Mouse (Mus musculus) MEL (cell line): ENCODE data around the gene Haus7. TPM values are rescaled to one million over a fixed set of nuclear protein-coding genes. Genes with fewer than 3 reads are reported as not detected.

Experiments
- DNase-seq: peaks from one replicate; pipeline ENCODE4 v3.0.0; 2011; ENCODE audit warnings: low read depth, low spot score
- H3K27ac ChIP-seq: 2 replicates; pipeline ENCODE4 v1.5.1; 2012; ENCODE audit warnings: low read depth, mild to moderate bottlenecking, control low read depth, low read length, moderate library complexity; ENCODE audit not compliant: control insufficient read depth
- H3K27me3 ChIP-seq, 2 experiments: fragments of 150-350 bp in 1 of 2; sonication (generic) in 1 of 2; 2 replicates each; pipeline ENCODE4 v1.6.1; 2012; ENCODE audit warnings: low read length in 2 of 2, mild to moderate bottlenecking in 2 of 2, improper control_type of control experiment in 1 of 2, moderate library complexity in 1 of 2; ENCODE audit not compliant: insufficient read depth in 2 of 2, control insufficient read depth in 1 of 2
- H3K36me3 ChIP-seq, 2 experiments: 2 replicates each; pipeline ENCODE4 v1.6.1; 2012 to 2014; ENCODE audit warnings: low read length in 2 of 2, improper control_type of control experiment in 1 of 2, inconsistent platforms in 1 of 2, mild to moderate bottlenecking in 1 of 2; ENCODE audit not compliant: insufficient read depth in 2 of 2, control insufficient read depth in 1 of 2
- H3K4me1 ChIP-seq, 2 experiments: fragments of 150-350 bp in 1 of 2; sonication (generic) in 1 of 2; 2 replicates each; pipeline ENCODE4 v1.6.1; 2012; ENCODE audit warnings: low read length in 2 of 2, improper control_type of control experiment in 1 of 2, mild to moderate bottlenecking in 1 of 2; ENCODE audit not compliant: insufficient read depth in 2 of 2, control insufficient read depth in 1 of 2
- H3K4me3 ChIP-seq, 2 experiments: fragments of 150-350 bp in 1 of 2; sonication (generic) in 1 of 2; 2 replicates each; pipeline ENCODE4 v1.5.1; 2012; ENCODE audit warnings: low read depth in 2 of 2, low read length in 2 of 2, mild to moderate bottlenecking in 2 of 2, moderate library complexity in 2 of 2, control low read depth in 1 of 2, improper control_type of control experiment in 1 of 2; ENCODE audit not compliant: control insufficient read depth in 1 of 2, insufficient read depth in 1 of 2
- H3K79me2 ChIP-seq: 2 replicates; pipeline ENCODE4 v1.6.1; 2012; ENCODE audit warnings: mild to moderate bottlenecking, low read length, moderate library complexity; ENCODE audit not compliant: control insufficient read depth, poor library complexity, insufficient read depth
- H3K9ac ChIP-seq: 2 replicates; pipeline ENCODE4 v1.6.1; 2012; ENCODE audit warnings: low read depth, mild to moderate bottlenecking, control low read depth, low read length, moderate library complexity; ENCODE audit not compliant: control insufficient read depth, poor library complexity, severe bottlenecking
- H3K9me3 ChIP-seq: fragments of 150-350 bp; sonication (generic); replicated peaks from 2 replicates; pipeline ENCODE4 v1.6.1; 2012; ENCODE audit warnings: mild to moderate bottlenecking, low read length, improper control_type of control experiment, moderate library complexity; ENCODE audit not compliant: insufficient read depth
- BHLHE40 ChIP-seq: IDR thresholded peaks from 2 replicates; pipeline ENCODE4 v1.6.1; 2012; ENCODE audit warnings: low read depth, mild to moderate bottlenecking, inconsistent platforms, low read length, improper control_type of control experiment, borderline replicate concordance
- CHD2 ChIP-seq: IDR thresholded peaks from 2 replicates; pipeline ENCODE4 v1.6.1; 2011; ENCODE audit warnings: low read length, improper control_type of control experiment
- ELF1 ChIP-seq: IDR thresholded peaks from 2 replicates; pipeline ENCODE4 v1.6.1; 2014; ENCODE audit warnings: low read depth, mild to moderate bottlenecking, inconsistent platforms, low read length, improper control_type of control experiment, moderate library complexity
- EP300 ChIP-seq, 2 experiments: IDR thresholded peaks; 2 replicates each; pipeline ENCODE4 v1.6.1; 2011; ENCODE audit warnings: improper control_type of control experiment in 2 of 2, low read length in 2 of 2, low read depth in 1 of 2, mild to moderate bottlenecking in 1 of 2
- KAT2A ChIP-seq: conservative IDR thresholded peaks from 2 replicates; pipeline ENCODE4 v1.6.1; 2012; ENCODE audit warnings: low read depth, low read length, improper control_type of control experiment, inconsistent platforms
- MAX ChIP-seq: IDR thresholded peaks from 2 replicates; pipeline ENCODE4 v1.6.1; 2011; ENCODE audit warnings: low read length, improper control_type of control experiment
- MAZ ChIP-seq: IDR thresholded peaks from 2 replicates; pipeline ENCODE4 v1.6.1; 2012; ENCODE audit warnings: low read depth, mild to moderate bottlenecking, inconsistent platforms, low read length, improper control_type of control experiment
- MXI1 ChIP-seq: IDR thresholded peaks from 2 replicates; pipeline ENCODE4 v1.6.1; 2011; ENCODE audit warnings: mild to moderate bottlenecking, low read depth, low read length, improper control_type of control experiment
- MYB ChIP-seq: IDR thresholded peaks from 2 replicates; pipeline ENCODE4 v1.6.1; 2011; ENCODE audit warnings: mild to moderate bottlenecking, low read depth, low read length, improper control_type of control experiment
- MYC ChIP-seq: IDR thresholded peaks from 2 replicates; pipeline ENCODE4 v1.6.1; 2011; ENCODE audit warnings: low read depth, mild to moderate bottlenecking, low read length, improper control_type of control experiment, moderate library complexity
- NRF1 ChIP-seq: IDR thresholded peaks from 2 replicates; pipeline ENCODE4 v1.6.1; 2014; ENCODE audit warnings: low read depth, mild to moderate bottlenecking, inconsistent platforms, low read length, improper control_type of control experiment, moderate library complexity; ENCODE audit not compliant: poor library complexity, insufficient read depth, severe bottlenecking
- POLR2AphosphoS2 ChIP-seq: IDR thresholded peaks from 2 replicates; pipeline ENCODE4 v1.6.1; 2011; ENCODE audit warnings: low read length, improper control_type of control experiment
- POLR2AphosphoS5 ChIP-seq: IDR thresholded peaks from 2 replicates; pipeline ENCODE4 v1.6.1; 2012; ENCODE audit warnings: low read depth, borderline replicate concordance, mild to moderate bottlenecking, inconsistent platforms, low read length, moderate library complexity, mixed read lengths
- RAD21 ChIP-seq: IDR thresholded peaks from 2 replicates; pipeline ENCODE4 v1.6.1; 2011; ENCODE audit warnings: mild to moderate bottlenecking, low read depth, low read length, improper control_type of control experiment
- TAL1 ChIP-seq: IDR thresholded peaks from 2 replicates; pipeline ENCODE4 v1.6.1; 2012; ENCODE audit warnings: mild to moderate bottlenecking, inconsistent platforms, low read length, moderate library complexity, mixed read lengths
- TBP ChIP-seq: IDR thresholded peaks from 2 replicates; pipeline ENCODE4 v1.8.0; 2011; ENCODE audit warnings: low read depth, low read length, improper control_type of control experiment
- UBTF ChIP-seq: IDR thresholded peaks from 2 replicates; pipeline ENCODE4 v1.6.1; 2012; ENCODE audit warnings: low read depth, mild to moderate bottlenecking, inconsistent platforms, low read length, improper control_type of control experiment, moderate library complexity, borderline replicate concordance; ENCODE audit not compliant: insufficient read depth
- USF1 ChIP-seq: IDR thresholded peaks from 2 replicates; pipeline ENCODE4 v1.6.1; 2014; ENCODE audit warnings: low read depth, mild to moderate bottlenecking, inconsistent platforms, low read length, improper control_type of control experiment, moderate library complexity
- ZMIZ1 ChIP-seq: IDR thresholded peaks from 2 replicates; pipeline ENCODE4 v1.6.1; 2012; ENCODE audit warnings: low read depth, mild to moderate bottlenecking, inconsistent platforms, low read length, improper control_type of control experiment, moderate library complexity
- ZNF384 ChIP-seq: IDR thresholded peaks from 2 replicates; pipeline ENCODE4 v1.6.1; 2012; ENCODE audit warnings: low read depth, mild to moderate bottlenecking, inconsistent platforms, low read length, improper control_type of control experiment
- polyA plus RNA-seq, 2 experiments: library from polyadenylated mRNA; stranded (reverse) in 1 of 2; unstranded in 1 of 2; fragments of >175 nt in 1 of 2; fragments of >200 nt in 1 of 2; gene quantifications; 2 replicates each; pipeline versions ENCODE4 v1.2.1 to v1.2.4; 2012; ENCODE audit warnings: low replicate concordance in 2 of 2, low read depth in 1 of 2; ENCODE audit not compliant: insufficient read length in 2 of 2, insufficient read depth in 1 of 2, missing spikeins in 1 of 2
- total RNA-seq: library from RNA; depleted of rRNA; stranded (reverse); fragments of 300-350 nt; gene quantifications from 2 replicates; pipeline ENCODE4 v1.2.3, GENCODE M21; 2012

Gene Haus7
- total and polyA plus RNA-seq, 3 experiments = 24.0 to 27.9 TPM; not detected in 1

GRCm38 (mm10) chrX:73482643-73483483, 24.0 kb upstream of the Haus7 start:
- TF ChIP-seq CHD2 (no peak), POLR2AphosphoS5 (no peak), MAZ (no peak), NRF1 (no peak), MXI1 (no peak), ELF1 (no peak), RAD21 (no peak)
- H3K27me3 ChIP-seq = no peaks in the 10 kb centered on the region
- no peaks in the 10 kb centered on the region for H3K9me3 ChIP-seq
- no peak for DNase-seq
- H3K4me3 ChIP-seq = no peak overlapping the region
- no peak overlapping the region for H3K9ac ChIP-seq
- H3K27ac ChIP-seq = no peak overlapping the region
- H3K36me3 ChIP-seq = no peaks in the 10 kb centered on the region
- H3K79me2 ChIP-seq = no peaks in the 10 kb centered on the region
- H3K4me1 ChIP-seq = no peaks in the 10 kb centered on the region

GRCm38 (mm10) chrX:73480334-73480733, 21.5 kb upstream of the Haus7 start:
- H3K4me1 ChIP-seq = no peaks in the 10 kb centered on the region
- TF ChIP-seq POLR2AphosphoS2 = no peak
- no peak for TF ChIP-seq NRF1
- TF ChIP-seq POLR2AphosphoS5 = no peak
- TF ChIP-seq ZMIZ1 = no peak
- no peak for TF ChIP-seq ELF1
- no peak for TF ChIP-seq TBP
- TF ChIP-seq MAX = no peak
- TF ChIP-seq UBTF = no peak
- no peak for TF ChIP-seq ZNF384
- no peak for TF ChIP-seq BHLHE40
- TF ChIP-seq MYC = no peak
- TF ChIP-seq MXI1 = no peak
- no peak for TF ChIP-seq USF1
- no peak for TF ChIP-seq KAT2A
- no peak for TF ChIP-seq TAL1
- TF ChIP-seq EP300 (IDR thresholded peaks at IDR 0.05; ENCODE audit: low read depth in 1 of 2, low read length in 2 of 2) = no peak
- no peak for TF ChIP-seq MYB
- H3K79me2 ChIP-seq = no peaks in the 10 kb centered on the region
- H3K4me3 ChIP-seq = no peak overlapping the region
- no peaks in the 10 kb centered on the region for H3K27me3 ChIP-seq
- H3K36me3 ChIP-seq = no peaks in the 10 kb centered on the region
- no peak for DNase-seq
- no peak overlapping the region for H3K27ac ChIP-seq
- H3K9ac ChIP-seq = no peak overlapping the region
- no peaks in the 10 kb centered on the region for H3K9me3 ChIP-seq
